Mouse (Mus musculus): ENCODE measurements at regions not wholly inside any gene's neighbourhood (a gene's known extent, or its start where the extent isn't known, plus 50 kb on each side); places are given as distances from the start of the nearest gene placed in this dataset.

DNA sequence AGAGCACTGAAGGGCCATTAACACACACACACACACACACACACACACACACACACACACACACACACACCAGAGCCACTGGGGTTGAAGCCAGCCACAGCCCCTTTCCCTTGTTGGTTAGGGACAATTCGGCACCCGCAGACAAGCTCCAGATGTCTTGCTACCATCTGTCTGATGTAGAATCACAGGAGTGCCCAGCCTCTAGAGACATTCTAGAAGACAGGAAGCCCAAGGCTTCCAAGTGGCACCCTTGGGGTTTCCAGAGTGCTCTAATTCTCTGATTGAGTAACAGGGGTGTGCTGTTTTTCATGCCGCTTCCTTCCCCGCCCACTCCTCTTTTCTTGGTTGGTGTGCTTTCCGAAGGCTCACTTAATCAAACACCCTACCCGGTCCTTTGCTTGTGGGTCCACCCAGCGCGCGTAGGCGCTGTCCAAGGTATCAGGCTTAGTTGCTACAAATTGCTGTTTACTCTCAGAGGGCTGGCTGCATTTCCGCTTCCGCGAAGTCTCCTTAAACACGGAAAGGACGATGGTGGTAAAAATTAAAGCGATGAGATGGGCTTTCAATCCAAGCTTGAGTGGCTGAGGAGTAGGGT lies 59.5 kb upstream of the Zbtb18 start:
- Histone ChIP-seq H3K27me3 (no peaks in the 10 kb centered on the region), H3K4me3 (no peak overlapping the region), H3K4me1 (replicated peaks) (no peaks in the 10 kb centered on the region), H3K27ac (no peak overlapping the region), H3K9ac (no peak overlapping the region), H3K9me3 (replicated peaks) (no peaks in the 10 kb centered on the region), H3K36me3 (no peaks in the 10 kb centered on the region), H3K4me2 (no peak overlapping the region)
- WGBS = 12% methylated on average over 16 of the region's 16 CpGs
- no peak for ATAC-seq (replicated peaks; ENCODE audit: insufficient number of reproducible peaks, insufficient read depth, low FRiP score, low read depth)

DNA sequence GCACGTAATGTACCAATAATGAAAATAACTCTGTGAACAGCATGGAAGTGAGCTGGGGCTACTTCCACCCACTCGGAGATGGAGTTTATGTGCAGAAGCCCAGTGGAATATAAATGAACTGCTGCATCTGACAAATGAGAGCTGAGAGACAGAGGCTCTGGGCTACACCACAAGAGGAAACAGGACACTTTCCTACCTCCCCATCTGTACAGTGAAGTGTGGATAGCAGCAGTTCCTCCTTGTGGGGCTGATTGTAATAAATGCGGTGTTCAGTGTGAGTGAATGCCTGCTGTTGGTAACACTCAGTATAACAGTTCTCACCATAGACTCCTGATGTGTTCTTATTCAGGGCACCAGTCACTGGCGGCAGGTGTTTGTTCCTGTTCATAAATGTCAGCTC lies 60.0 kb upstream of the Zbtb18 start:
- H3K9ac ChIP-seq = no peak overlapping the region
- no peak overlapping the region for H3K4me3 ChIP-seq
- H3K9me3 ChIP-seq (replicated peaks) = no peaks in the 10 kb centered on the region
- ATAC-seq (replicated peaks; ENCODE audit: insufficient number of reproducible peaks, insufficient read depth, low FRiP score, low read depth) = no peak
- no peaks in the 10 kb centered on the region for H3K27me3 ChIP-seq
- H3K4me1 ChIP-seq (replicated peaks) = no peaks in the 10 kb centered on the region
- H3K36me3 ChIP-seq = no peaks in the 10 kb centered on the region
- H3K4me2 ChIP-seq = no peak overlapping the region
- H3K27ac ChIP-seq = no peak overlapping the region
- WGBS = 72% methylated on average over 4 of the region's 4 CpGs

DNA sequence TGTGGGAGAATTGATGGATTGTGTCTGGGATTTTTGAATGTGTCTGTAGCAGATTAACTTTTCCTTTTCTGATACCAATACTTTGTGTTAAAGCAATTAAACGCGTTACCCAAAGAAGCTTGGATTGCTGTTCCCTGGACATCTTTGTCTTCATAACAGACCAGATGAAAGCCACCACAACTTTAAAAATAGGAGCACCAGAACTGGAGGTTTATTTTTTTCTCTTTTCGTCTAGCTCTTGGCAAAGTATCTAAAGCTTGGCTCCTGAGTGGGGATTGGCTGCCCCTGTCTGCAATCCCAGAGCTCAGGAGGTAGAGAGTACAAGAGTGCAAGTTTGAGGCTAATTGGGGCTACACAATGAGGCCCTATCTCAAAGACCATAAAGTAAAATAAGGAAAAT lies 64.0 kb upstream of the Zbtb18 start:
- no peaks in the 10 kb centered on the region for H3K9me3 ChIP-seq (replicated peaks)
- no peaks in the 10 kb centered on the region for H3K27me3 ChIP-seq
- WGBS = 86% methylated on average over 3 of the region's 3 CpGs
- no peak overlapping the region for H3K4me2 ChIP-seq
- no peak overlapping the region for H3K4me3 ChIP-seq
- H3K27ac ChIP-seq = no peak overlapping the region
- H3K4me1 ChIP-seq (replicated peaks) = no peaks in the 10 kb centered on the region
- H3K36me3 ChIP-seq = no peaks in the 10 kb centered on the region
- no peak overlapping the region for H3K9ac ChIP-seq
- ATAC-seq (replicated peaks; ENCODE audit: insufficient number of reproducible peaks, insufficient read depth, low FRiP score, low read depth) = no peak

DNA sequence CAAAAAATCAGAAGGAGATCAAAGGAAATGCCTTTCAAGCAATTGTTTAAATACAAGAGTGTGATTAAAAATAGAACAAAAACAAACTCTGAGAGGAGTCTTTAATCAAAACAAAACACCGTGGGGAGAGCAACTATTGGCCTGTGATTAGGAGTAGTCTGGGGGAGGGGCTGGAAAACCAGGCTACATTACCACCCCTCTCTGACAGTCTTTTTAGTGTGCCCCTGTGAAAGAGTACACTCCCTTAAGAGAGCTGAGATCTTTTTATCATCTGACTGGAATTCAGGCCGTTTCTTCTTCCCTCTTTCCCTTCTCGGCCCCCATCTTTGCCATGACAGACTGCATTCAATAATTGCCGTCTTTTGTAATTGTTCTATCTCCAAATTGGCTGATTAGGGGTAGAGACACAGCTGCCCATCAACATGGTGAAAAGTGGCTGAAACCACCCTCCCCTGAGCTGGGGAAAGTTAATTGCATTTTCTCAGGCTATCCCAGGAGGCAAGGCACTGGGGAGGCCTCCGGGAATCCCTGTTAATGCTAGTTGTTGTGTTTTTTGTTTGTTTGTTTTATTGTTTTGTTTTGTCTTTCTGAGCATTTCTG lies 68.8 kb upstream of the Zbtb18 start:
- ATAC-seq (replicated peaks; ENCODE audit: insufficient number of reproducible peaks, insufficient read depth, low FRiP score, low read depth) = no peak
- Histone ChIP-seq H3K4me3 (no peak overlapping the region), H3K9ac (no peak overlapping the region), H3K27me3 (no peaks in the 10 kb centered on the region), H3K4me1 (replicated peaks) (no peaks in the 10 kb centered on the region), H3K4me2 (no peak overlapping the region), H3K9me3 (replicated peaks) (no peaks in the 10 kb centered on the region), H3K36me3 (no peaks in the 10 kb centered on the region), H3K27ac (no peak overlapping the region)
- 11% methylated on average over 5 of the region's 5 CpGs for WGBS

DNA sequence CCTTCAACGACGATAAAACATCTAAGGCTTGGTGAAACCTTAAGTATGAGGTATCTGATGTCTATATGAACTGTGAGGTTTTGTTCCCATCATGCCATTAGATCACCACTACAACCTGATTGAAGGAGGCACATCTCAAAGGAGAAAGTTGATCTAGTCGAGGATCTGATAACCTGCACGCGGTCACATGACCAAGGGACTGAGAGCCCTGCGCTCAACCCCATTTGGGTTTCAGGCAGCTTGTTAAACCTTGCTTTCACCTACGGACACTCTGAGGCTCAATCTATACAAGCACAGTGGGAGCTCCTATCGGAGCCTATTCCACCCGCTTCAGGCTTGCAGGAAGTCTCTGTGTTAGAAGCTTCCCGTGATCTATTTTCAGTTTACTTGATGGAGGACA lies 70.1 kb upstream of the Zbtb18 start:
- 46% methylated on average over 10 of the region's 10 CpGs for whole genome bisulfite sequencing
- H3K36me3 ChIP-seq = no peaks in the 10 kb centered on the region
- no peak overlapping the region for H3K4me3 ChIP-seq
- no peaks in the 10 kb centered on the region for H3K4me1 ChIP-seq (replicated peaks)
- H3K9ac ChIP-seq = no peak overlapping the region
- H3K9me3 ChIP-seq (replicated peaks) = no peaks in the 10 kb centered on the region
- H3K4me2 ChIP-seq = no peak overlapping the region
- ATAC-seq (replicated peaks; ENCODE audit: insufficient number of reproducible peaks, insufficient read depth, low FRiP score, low read depth) = no peak
- no peak overlapping the region for H3K27ac ChIP-seq
- no peaks in the 10 kb centered on the region for H3K27me3 ChIP-seq

DNA sequence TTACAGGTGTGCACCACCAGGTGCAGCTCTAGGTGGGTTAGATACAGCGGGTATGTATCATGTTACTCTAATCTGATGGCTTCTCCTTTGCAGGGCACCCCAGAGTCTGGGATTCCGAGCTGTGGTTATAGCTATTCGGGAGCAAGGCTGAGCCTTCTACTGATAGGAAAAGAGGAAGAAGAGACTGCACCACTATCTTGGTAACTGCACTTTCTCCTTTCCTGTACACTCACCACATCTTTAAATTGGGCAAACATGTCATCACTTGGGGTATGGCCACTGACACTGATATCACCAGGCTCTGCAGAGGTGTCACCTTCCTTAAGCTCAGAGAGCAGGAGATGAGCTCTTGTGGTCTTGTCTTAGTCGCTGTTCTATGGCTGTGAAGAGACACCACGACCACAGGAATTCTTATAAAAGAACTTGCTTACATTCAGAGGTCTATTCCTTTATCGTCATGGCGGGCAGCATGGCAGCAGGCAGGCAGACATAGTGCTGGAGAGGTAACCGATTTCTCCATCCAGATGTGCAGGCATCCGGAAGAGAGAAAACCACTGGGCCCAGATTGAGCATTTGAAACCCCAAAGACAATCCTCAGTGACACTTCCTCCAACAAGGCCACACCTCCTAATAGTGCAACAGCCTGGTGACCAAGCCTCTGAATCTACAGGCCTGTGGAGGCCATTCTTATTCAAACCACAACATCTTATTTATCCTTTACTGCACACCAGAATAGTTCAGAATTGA lies 74.1 kb upstream of the Zbtb18 start:
- Histone ChIP-seq H3K4me1 (replicated peaks) (no peaks in the 10 kb centered on the region), H3K36me3 (no peaks in the 10 kb centered on the region), H3K9me3 (replicated peaks) (no peaks in the 10 kb centered on the region), H3K27me3 (no peaks in the 10 kb centered on the region), H3K4me3 (no peak overlapping the region), H3K9ac (no peak overlapping the region), H3K4me2 (no peak overlapping the region), H3K27ac (no peak overlapping the region)
- 68% methylated on average over 9 of the region's 9 CpGs for WGBS
- no peak for ATAC-seq (replicated peaks; ENCODE audit: insufficient number of reproducible peaks, insufficient read depth, low FRiP score, low read depth)

DNA sequence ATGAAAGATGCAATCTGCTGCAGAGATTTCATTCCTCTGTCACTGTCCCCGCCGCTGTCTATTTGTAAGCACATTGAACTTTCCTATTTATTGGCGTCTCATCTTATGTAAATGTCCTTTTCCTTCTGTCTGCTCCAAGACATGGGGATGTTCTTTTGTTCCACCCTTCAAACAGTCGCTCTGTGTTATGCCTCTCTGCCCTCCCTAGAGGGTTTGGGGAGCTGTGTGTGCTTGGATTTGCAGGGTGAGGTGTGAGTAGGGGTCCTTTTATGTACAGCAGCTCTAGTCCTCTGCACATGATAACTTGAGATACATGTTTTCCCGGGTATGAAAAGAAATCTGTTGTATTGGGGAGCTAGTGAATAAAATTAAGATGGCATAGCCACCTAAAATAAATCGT lies 75.2 kb upstream of the Zbtb18 start:
- Histone ChIP-seq H3K27me3 (no peaks in the 10 kb centered on the region), H3K27ac (no peak overlapping the region), H3K4me1 (replicated peaks) (no peaks in the 10 kb centered on the region), H3K4me3 (no peak overlapping the region), H3K4me2 (no peak overlapping the region), H3K9ac (no peak overlapping the region), H3K9me3 (replicated peaks) (no peaks in the 10 kb centered on the region), H3K36me3 (no peaks in the 10 kb centered on the region)
- no peak for ATAC-seq (replicated peaks; ENCODE audit: insufficient number of reproducible peaks, insufficient read depth, low FRiP score, low read depth)
- WGBS = 77% methylated on average over 6 of the region's 6 CpGs

DNA sequence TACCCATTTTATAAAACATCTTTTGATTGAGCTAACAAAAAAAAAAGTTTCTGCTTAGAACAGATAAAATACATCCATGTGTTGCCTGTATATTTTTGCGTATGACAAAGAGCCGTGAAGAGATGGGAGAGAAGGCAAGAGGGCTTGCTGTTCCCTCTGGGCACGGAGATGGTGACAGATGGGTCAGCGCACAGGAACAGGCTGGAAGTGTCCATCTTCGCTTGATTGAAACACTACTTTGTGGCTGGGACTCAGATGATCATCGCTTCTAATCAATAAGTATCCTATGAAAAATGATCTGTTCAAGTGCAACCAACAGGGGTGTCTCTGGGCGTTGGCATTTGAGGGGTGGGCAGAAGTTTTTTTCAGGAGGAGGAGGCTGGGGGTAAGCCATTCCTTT lies 75.7 kb upstream of the Zbtb18 start:
- H3K27ac ChIP-seq = no peak overlapping the region
- 75% methylated on average over 7 of the region's 7 CpGs for WGBS
- no peak overlapping the region for H3K4me2 ChIP-seq
- no peaks in the 10 kb centered on the region for H3K9me3 ChIP-seq (replicated peaks)
- H3K36me3 ChIP-seq = no peaks in the 10 kb centered on the region
- H3K9ac ChIP-seq = no peak overlapping the region
- no peaks in the 10 kb centered on the region for H3K27me3 ChIP-seq
- no peaks in the 10 kb centered on the region for H3K4me1 ChIP-seq (replicated peaks)
- no peak for ATAC-seq (replicated peaks; ENCODE audit: insufficient number of reproducible peaks, insufficient read depth, low FRiP score, low read depth)
- no peak overlapping the region for H3K4me3 ChIP-seq

DNA sequence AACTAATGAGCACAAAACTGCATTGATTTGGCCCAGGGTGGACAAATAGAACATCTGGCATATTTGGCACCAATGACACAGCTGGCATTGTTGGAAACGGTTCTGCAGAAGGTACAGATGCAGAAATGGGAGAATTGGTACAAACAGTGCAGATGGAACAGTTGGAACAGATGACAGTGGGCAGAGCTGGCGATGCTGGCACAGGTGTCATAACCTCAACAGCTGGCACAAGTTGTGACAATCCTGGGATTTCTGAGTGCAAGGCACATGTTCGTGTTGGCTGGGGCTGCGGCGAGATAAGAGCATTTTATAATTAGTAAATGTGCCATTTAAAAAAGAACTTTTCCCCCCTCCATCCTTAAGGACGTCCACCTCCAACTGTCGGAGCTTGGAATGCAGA lies 77.8 kb upstream of the Zbtb18 start:
- H3K9me3 ChIP-seq (replicated peaks) = no peaks in the 10 kb centered on the region
- no peaks in the 10 kb centered on the region for H3K27me3 ChIP-seq
- ATAC-seq (replicated peaks; ENCODE audit: insufficient number of reproducible peaks, insufficient read depth, low FRiP score, low read depth) = no peak
- no peaks in the 10 kb centered on the region for H3K36me3 ChIP-seq
- H3K4me3 ChIP-seq = no peak overlapping the region
- 76% methylated on average over 7 of the region's 7 CpGs for WGBS
- no peaks in the 10 kb centered on the region for H3K4me1 ChIP-seq (replicated peaks)
- no peak overlapping the region for H3K27ac ChIP-seq
- H3K4me2 ChIP-seq = no peak overlapping the region
- no peak overlapping the region for H3K9ac ChIP-seq

DNA sequence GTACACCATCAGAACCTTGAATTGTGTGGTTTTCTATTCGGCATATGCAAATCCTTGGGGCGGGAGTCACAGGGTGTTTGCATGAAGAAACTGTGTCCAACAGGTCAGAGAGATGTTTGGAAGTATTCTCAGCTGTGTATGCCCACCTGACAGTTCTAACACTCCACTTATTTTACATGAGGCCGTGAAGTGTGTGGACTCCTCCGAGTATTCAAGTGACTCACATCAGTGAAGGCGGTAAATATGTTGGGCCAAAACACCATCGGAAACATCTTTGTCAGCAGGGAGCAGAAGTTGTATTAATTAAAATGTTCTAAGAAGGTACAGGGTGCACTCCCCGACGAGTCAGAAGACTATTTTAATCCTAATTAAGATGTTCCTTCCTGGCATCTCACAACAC lies 79.8 kb upstream of the Zbtb18 start:
- 89% methylated on average over 8 of the region's 8 CpGs for WGBS
- Histone ChIP-seq H3K9me3 (replicated peaks) (no peaks in the 10 kb centered on the region), H3K27me3 (no peaks in the 10 kb centered on the region), H3K4me3 (no peak overlapping the region), H3K9ac (no peak overlapping the region), H3K36me3 (no peaks in the 10 kb centered on the region), H3K27ac (no peak overlapping the region), H3K4me1 (replicated peaks) (no peaks in the 10 kb centered on the region), H3K4me2 (no peak overlapping the region)
- ATAC-seq (replicated peaks; ENCODE audit: insufficient number of reproducible peaks, insufficient read depth, low FRiP score, low read depth) = no peak

DNA sequence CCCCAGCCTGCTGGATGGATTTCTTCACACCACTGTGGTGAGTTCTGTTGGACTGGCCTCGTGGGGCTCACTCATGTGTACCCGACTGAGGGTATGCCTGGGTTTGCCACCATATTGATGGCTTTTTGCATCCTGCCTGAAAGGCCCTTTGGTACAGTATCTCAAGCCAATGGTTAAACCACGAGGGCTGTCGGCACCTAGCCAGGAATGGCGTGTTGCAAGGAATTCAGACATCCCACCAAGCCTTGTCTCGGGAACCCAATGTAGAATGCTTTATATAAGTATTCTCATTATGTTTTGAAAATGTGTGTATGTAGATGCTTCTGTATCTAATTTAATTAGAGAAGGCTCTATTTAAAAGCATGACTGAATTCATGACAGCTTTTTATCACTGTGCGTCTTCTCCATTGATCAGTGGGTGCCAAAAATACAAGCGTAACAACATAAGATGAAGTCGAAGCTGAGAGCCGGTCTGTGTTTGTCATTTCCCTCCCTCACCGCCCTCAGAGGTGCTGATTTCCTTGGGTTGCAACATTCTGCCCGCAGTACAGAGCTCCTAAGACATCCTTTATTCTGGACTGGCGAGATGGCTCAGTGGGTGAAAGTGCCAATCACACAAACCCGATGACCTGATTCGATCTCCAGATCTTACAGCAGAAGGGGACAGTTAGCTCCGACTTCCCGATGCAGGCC lies 90.5 kb upstream of the Akt3 start:
- Histone ChIP-seq H3K9ac (no peak overlapping the region), H3K9me3 (replicated peaks) (no peaks in the 10 kb centered on the region), H3K4me2 (no peak overlapping the region), H3K4me3 (no peak overlapping the region), H3K27me3 (no peaks in the 10 kb centered on the region), H3K4me1 (replicated peaks) (no peaks in the 10 kb centered on the region), H3K36me3 (no peaks in the 10 kb centered on the region), H3K27ac (no peak overlapping the region)
- ATAC-seq (replicated peaks; ENCODE audit: insufficient number of reproducible peaks, insufficient read depth, low FRiP score, low read depth) = no peak
- 86% methylated on average over 17 of the region's 17 CpGs for WGBS

Measured in heart, embryonic 15.5 days (tissue).